Mouse (Mus musculus): ENCODE data around the gene Limk2. TPM values are rescaled to one million over a fixed set of nuclear protein-coding genes. Genes with fewer than 3 reads are reported as not detected.

Limk2 gene
- polyA plus RNA-seq, 1 experiment, result 70.5 TPM

GRCm38 (mm10) chr11:3396562-3396961 lies 12.4 kb downstream of the Limk2 start:
- H3K36me3 ChIP-seq (ENCODE audit: control insufficient read depth, insufficient read depth, low read length), result peaks cover 19% of the 10 kb centered on the region
- no peaks in the 10 kb centered on the region for H3K27me3 ChIP-seq (ENCODE audit: control insufficient read depth, insufficient read depth, low read length)
- peaks cover 36% of the 10 kb centered on the region for H3K4me1 ChIP-seq (ENCODE audit: control insufficient read depth, insufficient read depth, insufficient read length, low read length)
- TF ChIP-seq CTCF (IDR thresholded peaks at IDR 0.05; ENCODE audit: extremely low read depth, insufficient read length, insufficient replicate concordance, low read depth, low read length) (no peak), POLR2A (IDR thresholded peaks at IDR 0.05; ENCODE audit: low read depth, low read length) (no peak)
- WGBS, result 66% methylated on average over 8 of the region's 8 CpGs
- H3K27ac ChIP-seq (ENCODE audit: insufficient read depth, low read depth, low read length), result no peak overlapping the region
- no peak overlapping the region for H3K4me3 ChIP-seq (ENCODE audit: low read depth, low read length)

GRCm38 (mm10) chr11:3396091-3396490 lies 12.9 kb downstream of the Limk2 start:
- 46% methylated on average over 3 of the region's 3 CpGs for whole genome bisulfite sequencing
- Histone ChIP-seq H3K36me3 (ENCODE audit: control insufficient read depth, insufficient read depth, low read length) (peaks cover 19% of the 10 kb centered on the region), H3K27ac (ENCODE audit: insufficient read depth, low read depth, low read length) (no peak overlapping the region), H3K4me3 (ENCODE audit: low read depth, low read length) (no peak overlapping the region), H3K27me3 (ENCODE audit: control insufficient read depth, insufficient read depth, low read length) (no peaks in the 10 kb centered on the region), H3K4me1 (ENCODE audit: control insufficient read depth, insufficient read depth, insufficient read length, low read length) (peaks cover 36% of the 10 kb centered on the region)
- TF ChIP-seq CTCF (IDR thresholded peaks at IDR 0.05; ENCODE audit: extremely low read depth, insufficient read length, insufficient replicate concordance, low read depth, low read length) (no peak), POLR2A (IDR thresholded peaks at IDR 0.05; ENCODE audit: low read depth, low read length) (no peak)

GRCm38 (mm10) chr11:3394520-3394919 lies 14.5 kb downstream of the Limk2 start:
- 62% methylated on average over 5 of the region's 5 CpGs for WGBS

DNA sequence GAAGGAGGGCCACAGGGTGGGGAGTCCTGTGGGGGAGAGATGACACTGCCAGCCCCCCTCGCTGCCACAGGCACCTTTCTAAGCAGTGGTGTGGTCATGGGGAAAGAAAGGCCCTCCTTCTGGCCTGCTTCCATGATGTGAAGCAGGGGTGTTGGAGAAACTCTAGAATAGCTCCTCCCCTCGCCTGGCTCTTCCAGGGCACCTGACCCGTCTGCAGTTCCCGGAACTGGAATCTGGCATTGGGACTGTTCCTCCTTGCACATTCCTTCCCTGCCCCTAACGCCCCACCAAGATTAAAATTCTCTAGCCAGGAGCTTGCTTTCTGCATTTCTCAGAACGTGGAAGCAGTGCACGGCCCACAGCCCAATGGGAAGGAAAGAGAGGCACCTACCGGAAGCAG lies 16.5 kb downstream of the Limk2 start:
- Histone ChIP-seq H3K4me3 (ENCODE audit: low read depth, low read length) (peak overlapping the region; percentile 4; the same call in 1 of the 2 replicates), H3K27me3 (ENCODE audit: control insufficient read depth, insufficient read depth, low read length) (no peaks in the 10 kb centered on the region), H3K36me3 (ENCODE audit: control insufficient read depth, insufficient read depth, low read length) (peaks cover 21% of the 10 kb centered on the region), H3K4me1 (ENCODE audit: control insufficient read depth, insufficient read depth, insufficient read length, low read length) (peaks cover 31% of the 10 kb centered on the region), H3K27ac (ENCODE audit: insufficient read depth, low read depth, low read length) (peak overlapping the region; percentile 93)
- no peak for TF ChIP-seq POLR2A (IDR thresholded peaks at IDR 0.05; ENCODE audit: low read depth, low read length)
- WGBS, result 31% methylated on average over 8 of the region's 8 CpGs

More at GRCm38 (mm10) chr11:3394520-3394919, 14.5 kb downstream of the Limk2 start:
- Histone ChIP-seq H3K4me1 (ENCODE audit: control insufficient read depth, insufficient read depth, insufficient read length, low read length) (peaks cover 35% of the 10 kb centered on the region), H3K36me3 (ENCODE audit: control insufficient read depth, insufficient read depth, low read length) (peaks cover 21% of the 10 kb centered on the region), H3K27me3 (ENCODE audit: control insufficient read depth, insufficient read depth, low read length) (no peaks in the 10 kb centered on the region), H3K4me3 (ENCODE audit: low read depth, low read length) (no peak overlapping the region), H3K27ac (ENCODE audit: insufficient read depth, low read depth, low read length) (no peak overlapping the region)
- no peak for TF ChIP-seq CTCF (IDR thresholded peaks at IDR 0.05; ENCODE audit: extremely low read depth, insufficient read length, insufficient replicate concordance, low read depth, low read length)
- no peak for TF ChIP-seq POLR2A (IDR thresholded peaks at IDR 0.05; ENCODE audit: low read depth, low read length)

DNA sequence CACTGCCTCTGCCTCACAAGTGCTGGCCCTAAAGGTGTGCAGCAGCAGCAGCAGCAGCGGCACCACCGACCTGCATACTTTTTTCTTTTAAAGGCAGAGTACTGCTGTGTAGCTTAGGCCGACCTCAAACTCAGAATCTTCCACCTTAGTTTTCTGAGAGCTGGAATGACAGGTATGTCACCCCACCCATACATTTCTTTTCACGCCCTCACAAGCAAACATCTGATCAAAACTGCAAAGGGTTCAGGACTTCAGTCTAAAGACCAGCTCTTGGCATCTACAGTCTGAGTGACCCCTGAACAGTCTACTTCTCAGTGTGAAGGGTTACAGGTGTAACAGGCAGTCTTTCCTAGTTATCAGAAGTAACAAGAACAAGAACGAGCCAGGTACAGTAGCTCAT lies 18.2 kb downstream of the Limk2 start:
- no peaks in the 10 kb centered on the region for H3K27me3 ChIP-seq (ENCODE audit: control insufficient read depth, insufficient read depth, low read length)
- TF ChIP-seq CTCF (IDR thresholded peaks at IDR 0.05; ENCODE audit: extremely low read depth, insufficient read length, insufficient replicate concordance, low read depth, low read length) (no peak), POLR2A (IDR thresholded peaks at IDR 0.05; ENCODE audit: low read depth, low read length) (no peak)
- H3K36me3 ChIP-seq (ENCODE audit: control insufficient read depth, insufficient read depth, low read length), result peaks cover 13% of the 10 kb centered on the region
- H3K27ac ChIP-seq (ENCODE audit: insufficient read depth, low read depth, low read length), result no peak overlapping the region; the same call in 1 of the 2 replicates
- WGBS, result 37% methylated on average over 5 of the region's 5 CpGs
- peaks cover 30% of the 10 kb centered on the region for H3K4me1 ChIP-seq (ENCODE audit: control insufficient read depth, insufficient read depth, insufficient read length, low read length)
- H3K4me3 ChIP-seq (ENCODE audit: low read depth, low read length), result no peak overlapping the region

- TF ChIP-seq POLR2A (IDR thresholded peaks at IDR 0.05; ENCODE audit: low read depth, low read length) (no peak), CTCF (IDR thresholded peaks at IDR 0.05; ENCODE audit: extremely low read depth, insufficient read length, insufficient replicate concordance, low read depth, low read length) (no peak)
- Histone ChIP-seq H3K4me1 (ENCODE audit: control insufficient read depth, insufficient read depth, insufficient read length, low read length) (peaks cover 28% of the 10 kb centered on the region), H3K27ac (ENCODE audit: insufficient read depth, low read depth, low read length) (no peak overlapping the region), H3K36me3 (ENCODE audit: control insufficient read depth, insufficient read depth, low read length) (peaks cover 11% of the 10 kb centered on the region), H3K4me3 (ENCODE audit: low read depth, low read length) (no peak overlapping the region), H3K27me3 (ENCODE audit: control insufficient read depth, insufficient read depth, low read length) (no peaks in the 10 kb centered on the region)
- 56% methylated on average over 5 of the region's 5 CpGs for WGBS
These were observed 19.0 kb downstream of the Limk2 start for GRCm38 (mm10) chr11:3389996-3390395.

DNA sequence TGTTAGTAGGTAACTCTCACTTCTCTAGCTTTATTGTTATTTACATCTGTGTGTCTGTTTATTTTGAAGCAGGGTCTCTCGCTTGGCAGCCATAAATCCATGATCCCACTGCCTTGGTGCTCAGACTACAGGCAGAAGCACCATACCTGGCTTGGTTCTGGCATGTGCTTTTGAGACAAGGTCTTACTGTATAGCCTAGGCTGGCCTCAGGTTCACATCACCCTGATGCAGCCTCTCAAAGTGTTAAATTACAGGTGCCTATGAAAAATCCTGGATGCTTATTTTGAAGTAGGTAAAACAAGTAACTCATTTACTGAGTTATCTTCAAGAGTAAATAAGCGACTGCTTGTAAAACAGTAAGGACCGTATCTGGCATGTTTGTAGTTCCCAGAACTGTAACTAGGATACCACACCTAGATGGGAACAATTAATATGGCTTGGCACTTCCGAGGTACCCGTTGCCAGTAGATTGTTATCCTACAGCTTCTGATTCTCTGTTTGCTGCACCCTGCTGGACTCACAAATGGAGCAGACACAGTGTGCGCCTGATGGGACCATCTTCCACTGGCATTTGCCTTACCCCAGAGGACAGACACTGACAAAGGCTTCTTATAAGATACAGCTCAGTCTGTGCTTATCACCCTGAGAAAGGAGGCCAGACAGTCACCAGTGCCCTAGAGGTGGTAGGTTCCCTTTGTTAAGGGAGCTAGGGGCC lies 21.4 kb downstream of the Limk2 start:
- peaks cover 16% of the 10 kb centered on the region for H3K36me3 ChIP-seq (ENCODE audit: control insufficient read depth, insufficient read depth, low read length)
- WGBS, result 20% methylated on average over 6 of the region's 6 CpGs
- H3K27ac ChIP-seq (ENCODE audit: insufficient read depth, low read depth, low read length), result peak overlapping the region; percentile 69
- H3K4me1 ChIP-seq (ENCODE audit: control insufficient read depth, insufficient read depth, insufficient read length, low read length), result peaks cover 21% of the 10 kb centered on the region
- no peak for TF ChIP-seq POLR2A (IDR thresholded peaks at IDR 0.05; ENCODE audit: low read depth, low read length)
- TF ChIP-seq CTCF (IDR thresholded peaks at IDR 0.05; ENCODE audit: extremely low read depth, insufficient read length, insufficient replicate concordance, low read depth, low read length), result no peak
- no peak overlapping the region for H3K4me3 ChIP-seq (ENCODE audit: low read depth, low read length)
- H3K27me3 ChIP-seq (ENCODE audit: control insufficient read depth, insufficient read depth, low read length), result no peaks in the 10 kb centered on the region
